Mouse (Mus musculus) left cerebral cortex, postnatal 36 days (tissue): Measurements from ENCODE around the gene Hint2. TPM values are rescaled to one million over a fixed set of nuclear protein-coding genes. Genes with fewer than 3 reads are reported as not detected.

Experiments
- DNase-seq, 2 experiments: peaks; one replicate each; pipeline ENCODE4 v3.0.0; 2021 to 2022; ENCODE audit warnings: low spot score in 2 of 2, mixed read lengths in 1 of 2
- intact Hi-C: fragments of 180-260 bp; cut with DNase I; formaldehyde crosslinking; loops from one replicate; pipeline ENCODE4 v1.15.1; 2025
- total RNA-seq, 2 experiments: library from RNA; stranded (reverse); gene quantifications; 2 replicates each; pipeline ENCODE4 v1.2.3; 2021

Gene Hint2
- total RNA-seq, 2 experiments from 2014 or later = 31.4 to 39.5 TPM

DNA sequence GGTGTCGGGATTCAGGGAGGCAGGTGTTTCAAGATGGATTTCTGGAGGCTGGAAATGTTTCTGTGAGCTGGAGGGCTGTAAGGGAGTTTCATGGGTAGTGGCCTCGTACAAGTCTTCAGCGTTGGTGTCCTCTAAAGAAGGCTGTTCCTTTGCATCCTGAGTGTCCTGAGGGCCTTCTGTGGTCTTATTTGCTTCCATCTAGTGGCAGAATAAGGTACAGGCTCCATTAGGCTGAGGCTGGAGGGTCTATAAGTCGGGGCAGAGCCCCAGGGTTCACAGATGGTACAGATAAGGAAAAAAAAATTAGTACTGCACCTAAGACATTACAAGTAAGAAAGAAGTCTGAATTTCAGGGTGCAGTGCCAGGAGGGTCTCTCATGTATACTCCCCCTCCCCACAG is 10.1 kb upstream of the Hint2 start:
- intact Hi-C loops = loop anchor here (2.0 kb wide), 1 partner anchor 36 kb away; the partner anchor contains the start of gene Npr2
- no peak for DNase-seq

DNA sequence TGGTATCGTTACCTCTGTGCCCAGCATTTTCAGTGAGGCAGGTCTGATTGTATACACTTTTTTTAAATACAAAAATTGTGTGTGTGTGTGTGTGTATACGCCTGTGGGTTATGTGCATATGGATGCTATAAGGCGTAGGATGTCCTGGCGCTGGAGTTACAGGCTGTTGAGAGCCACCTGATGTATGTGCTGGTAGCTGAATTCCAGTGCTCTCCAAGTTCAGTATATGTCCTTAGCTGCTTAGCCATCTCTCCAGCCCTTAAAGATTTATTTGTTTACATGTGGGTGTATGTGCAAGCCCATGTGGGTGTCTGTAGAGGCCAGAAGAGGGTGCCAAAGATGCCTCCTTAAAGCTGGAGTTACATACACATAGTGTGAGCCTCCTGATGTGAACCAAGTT is 880 bp upstream of the Hint2 start:
- intact Hi-C loops = loop anchor here (2.0 kb wide), 1 partner anchor 26 kb away; the partner anchor contains the start of gene Npr2
- DNase-seq = peak in 1 of 2 experiments; percentile 33

DNA sequence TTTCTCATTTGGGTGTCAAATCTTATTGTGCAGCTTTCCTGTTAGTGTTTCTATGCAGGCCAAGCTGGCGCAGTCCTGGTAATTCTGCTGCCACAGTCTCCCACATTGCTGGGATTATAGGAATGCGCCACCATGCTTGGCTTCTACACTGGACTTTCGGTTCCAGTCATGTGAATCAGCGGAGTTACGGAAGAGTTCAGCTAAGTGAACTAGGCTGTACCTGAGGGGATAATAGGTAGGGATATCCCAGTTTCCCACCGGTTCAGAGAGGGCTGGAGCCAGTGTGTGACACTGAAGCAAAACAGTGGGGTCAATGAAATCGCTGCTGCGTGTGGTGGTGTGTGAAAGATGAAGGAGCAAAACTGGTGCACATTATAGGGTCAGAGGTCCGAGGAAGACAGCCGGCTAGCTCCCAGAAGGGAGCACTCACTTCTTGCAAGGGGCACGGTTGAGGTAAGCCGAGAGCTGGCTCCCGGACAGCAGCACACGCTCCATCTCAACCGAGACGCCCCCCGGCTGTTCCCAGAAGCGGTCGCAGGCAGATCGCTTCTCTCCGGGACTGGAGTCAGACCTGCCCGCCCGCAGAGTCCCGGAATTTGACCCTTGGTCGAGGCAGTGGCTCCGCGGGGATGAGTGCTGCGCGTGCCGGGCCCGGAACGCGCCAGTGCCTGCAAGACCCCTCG is 469 bp downstream of the Hint2 start:
- peak in 1 of 2 experiments; percentile 22 for DNase-seq
- intact Hi-C loops = loop anchor here (2.0 kb wide), 1 partner anchor 25 kb away; the partner anchor contains the start of gene Npr2

DNA sequence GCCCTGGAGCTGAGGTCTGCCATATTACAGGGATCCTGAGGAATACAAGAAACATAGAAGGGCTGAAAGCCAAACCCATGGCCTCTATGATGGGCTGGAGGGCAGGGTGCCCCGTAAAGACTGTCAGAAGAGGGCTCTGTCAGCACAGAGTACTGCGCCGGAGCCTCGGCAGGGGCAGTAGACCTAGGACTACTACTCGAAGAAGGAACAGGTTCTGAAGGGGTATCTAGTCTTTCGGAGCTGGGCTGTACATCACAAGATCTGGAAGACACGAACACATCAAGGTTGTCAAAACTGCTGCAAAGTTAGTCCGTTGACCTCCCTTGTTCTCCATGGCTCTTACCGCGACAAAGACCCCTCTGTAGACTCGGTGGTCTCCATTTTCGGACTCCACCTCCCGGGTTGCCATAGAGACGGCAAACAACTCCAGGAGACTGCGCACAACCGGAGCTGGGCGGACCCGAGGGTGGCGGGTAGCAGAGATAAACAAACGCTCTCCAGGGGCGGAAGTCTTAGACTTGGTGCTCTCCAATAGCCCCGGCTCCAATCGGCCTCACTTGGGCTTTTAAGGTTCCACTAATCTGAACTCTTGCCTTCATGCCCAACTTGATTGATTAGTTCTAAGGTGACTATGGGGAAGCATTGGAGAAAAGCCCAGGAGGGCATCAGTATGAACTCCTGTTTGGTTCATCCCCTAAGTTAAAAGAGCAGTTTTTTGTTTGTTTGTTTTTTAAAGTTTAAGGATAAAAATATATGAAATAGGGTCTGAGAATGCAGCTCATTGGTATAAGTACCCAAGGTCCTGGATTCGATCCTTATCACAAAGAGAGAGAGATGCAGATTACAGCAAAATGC is 2.9 kb downstream of the Hint2 start, which contains the start of gene Spag8:
Spag8 (minus strand) TSS at position 434 of the 855 bp plus-strand sequence.
- DNase-seq = peak in 1 of 2 experiments; percentile 42
- intact Hi-C loops = no loop called here

DNA sequence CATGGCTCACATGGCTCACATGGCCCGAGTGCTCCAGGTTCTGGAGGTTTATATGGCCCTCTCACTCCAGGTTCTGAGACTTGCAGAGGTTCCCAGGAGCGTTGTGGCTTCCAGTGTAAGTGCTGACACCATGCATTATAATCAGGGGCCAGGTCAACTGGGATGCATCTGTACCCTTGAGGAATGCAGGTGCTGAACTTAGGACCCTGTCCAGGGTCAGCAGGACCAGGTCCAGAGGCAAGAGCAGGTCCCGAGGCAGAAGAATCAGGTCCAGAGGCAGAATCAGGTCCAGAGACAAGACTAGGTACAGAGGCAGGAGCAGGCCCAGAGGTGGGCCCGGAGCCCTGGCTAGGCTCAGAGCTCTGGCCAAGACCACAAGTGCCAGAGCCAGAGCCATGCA is 3.5 kb downstream of the Hint2 start:
- intact Hi-C loops = no loop called here
- no peak for DNase-seq

DNA sequence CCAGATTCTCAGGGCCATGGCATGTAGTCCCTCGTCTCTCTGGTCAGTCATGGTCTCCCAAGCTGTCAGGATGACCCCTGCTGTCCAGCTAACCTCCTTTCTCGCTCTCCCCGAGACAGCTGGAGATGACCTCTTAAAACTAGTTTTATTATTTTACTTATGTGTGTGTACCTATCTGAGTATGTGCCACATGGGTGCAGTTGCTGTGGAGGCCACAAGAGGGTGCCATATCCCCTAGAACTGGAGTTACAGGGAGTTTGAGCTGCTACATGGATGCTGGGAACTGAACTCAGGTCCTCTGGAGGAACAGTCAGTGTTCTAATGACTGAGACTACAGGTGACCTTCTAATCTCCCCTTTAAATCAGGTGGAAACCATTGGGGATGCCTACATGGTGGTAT is 6.5 kb downstream of the Hint2 start:
- intact Hi-C loops = no loop called here
- no peak for DNase-seq

DNA sequence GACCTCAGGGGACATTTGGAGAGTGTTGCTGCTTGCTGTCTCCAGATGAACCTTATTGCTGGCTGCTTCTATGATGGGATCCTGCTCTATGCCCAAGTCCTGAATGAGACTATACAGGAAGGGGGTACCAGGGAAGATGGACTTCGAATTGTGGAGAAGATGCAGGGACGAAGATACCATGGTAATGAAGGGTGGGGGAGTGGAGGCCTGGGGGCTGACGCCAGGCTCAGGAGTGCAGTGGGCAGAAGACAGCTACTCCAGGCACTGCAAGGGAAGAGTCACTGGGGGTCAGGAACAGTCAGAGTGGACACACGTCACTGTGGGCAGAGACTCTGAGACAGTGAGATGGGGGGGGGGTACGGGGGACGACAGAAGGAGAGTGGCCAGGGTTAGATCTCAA is 15.8 kb downstream of the Hint2 start:
- intact Hi-C loops = no loop called here
- DNase-seq = no peak

DNA sequence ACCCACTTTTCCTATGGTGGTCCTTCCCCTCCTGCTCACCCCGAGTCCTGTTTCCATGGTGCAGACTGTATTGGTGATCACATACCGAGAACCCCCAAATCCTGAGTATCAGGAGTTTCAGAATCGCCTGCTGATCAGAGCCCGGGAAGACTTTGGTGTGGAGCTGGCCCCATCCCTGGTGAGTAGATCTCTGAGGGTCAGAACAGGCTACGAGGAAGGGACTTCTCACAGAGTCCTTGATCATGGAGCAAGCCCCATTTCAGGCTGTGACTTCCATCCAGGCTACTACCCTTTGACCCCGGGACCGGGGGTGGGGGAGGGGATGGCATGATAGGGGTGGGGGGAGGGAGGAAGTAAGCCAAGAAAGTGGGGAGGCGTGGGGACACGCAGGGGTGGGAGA is 16.2 kb downstream of the Hint2 start:
- intact Hi-C loops = no loop called here
- no peak for DNase-seq

DNA sequence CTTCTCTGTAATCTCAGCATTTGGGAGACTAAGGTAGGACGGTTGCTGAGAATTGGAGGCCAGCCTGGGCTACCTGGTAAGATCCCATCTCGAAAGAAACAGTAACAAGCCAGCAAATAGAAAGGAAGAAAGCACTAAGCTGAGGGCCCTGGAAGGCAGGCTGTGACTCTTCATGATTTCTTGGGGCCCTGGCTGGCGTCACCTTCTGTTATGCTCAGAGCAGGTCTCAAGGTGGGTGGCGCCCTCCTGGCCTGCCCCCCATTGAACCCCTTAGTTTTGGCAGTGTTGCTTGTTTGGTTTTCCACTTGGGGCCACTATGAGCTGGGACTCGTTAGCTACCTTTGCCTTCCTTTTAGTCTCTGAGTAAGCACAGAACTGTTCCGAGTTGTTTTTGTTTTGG is 19.5 kb downstream of the Hint2 start:
- DNase-seq = peak in 1 of 2 experiments; percentile 1
- intact Hi-C loops = no loop called here

DNA sequence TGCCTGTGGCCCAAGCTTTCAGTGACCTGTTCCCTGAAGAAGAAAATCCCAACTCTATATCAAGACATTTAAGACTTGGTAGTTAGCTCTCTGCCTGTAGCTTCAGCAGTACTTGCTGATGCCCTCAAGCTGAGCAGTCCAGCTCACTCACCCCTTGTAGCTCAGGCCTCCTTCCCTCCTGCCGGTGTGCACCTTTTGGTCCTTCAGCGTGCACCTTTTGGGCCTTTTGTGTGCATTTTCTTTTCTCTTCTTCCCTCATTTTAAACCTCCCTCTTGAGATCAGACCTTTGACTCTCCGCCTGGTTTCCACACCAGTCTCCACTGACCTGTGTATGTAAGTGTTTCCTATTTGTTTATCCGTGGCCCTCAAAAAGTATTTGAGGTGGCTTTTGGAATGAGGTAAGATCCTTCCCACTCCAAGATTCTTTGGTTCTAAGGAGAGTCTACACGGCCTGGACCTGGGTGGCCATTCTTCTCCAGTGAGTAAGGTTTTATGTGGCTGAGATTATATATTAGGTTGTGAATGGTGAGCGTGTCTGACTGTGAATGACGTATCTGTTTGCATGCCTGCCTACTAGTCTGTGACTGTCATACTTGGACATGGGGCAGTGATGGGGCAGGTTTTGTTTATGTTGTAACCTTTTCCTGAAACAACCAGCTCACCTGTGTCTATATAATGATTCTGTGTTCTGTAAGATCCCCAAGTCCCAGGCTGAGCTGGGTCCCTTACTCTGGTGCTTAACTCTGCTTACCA is 21.5 kb downstream of the Hint2 start:
- DNase-seq = peak in 1 of 2 experiments; percentile 1
- intact Hi-C loops = no loop called here

DNA sequence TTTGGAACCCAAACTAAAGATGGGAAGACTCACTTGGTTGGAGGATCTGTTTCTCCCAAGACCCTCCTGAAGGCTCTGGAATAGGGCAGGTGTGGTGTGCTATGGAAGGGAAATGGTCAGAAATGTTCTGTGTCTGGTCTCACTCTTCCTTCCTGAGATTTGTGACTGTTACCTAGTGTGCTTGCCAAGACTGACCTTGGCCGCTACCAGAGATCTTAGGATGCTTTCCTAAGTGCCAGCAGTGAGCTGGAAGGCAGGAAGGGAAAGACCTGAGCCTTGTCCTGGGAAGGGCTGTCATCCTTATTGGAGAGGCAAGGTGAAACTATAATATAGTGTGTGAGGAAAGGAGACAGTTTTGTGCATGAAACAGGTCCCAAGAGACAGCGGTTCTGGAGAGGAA is 22.5 kb downstream of the Hint2 start:
- DNase-seq = peak in 1 of 2 experiments; percentile 1
- intact Hi-C loops = no loop called here

DNA sequence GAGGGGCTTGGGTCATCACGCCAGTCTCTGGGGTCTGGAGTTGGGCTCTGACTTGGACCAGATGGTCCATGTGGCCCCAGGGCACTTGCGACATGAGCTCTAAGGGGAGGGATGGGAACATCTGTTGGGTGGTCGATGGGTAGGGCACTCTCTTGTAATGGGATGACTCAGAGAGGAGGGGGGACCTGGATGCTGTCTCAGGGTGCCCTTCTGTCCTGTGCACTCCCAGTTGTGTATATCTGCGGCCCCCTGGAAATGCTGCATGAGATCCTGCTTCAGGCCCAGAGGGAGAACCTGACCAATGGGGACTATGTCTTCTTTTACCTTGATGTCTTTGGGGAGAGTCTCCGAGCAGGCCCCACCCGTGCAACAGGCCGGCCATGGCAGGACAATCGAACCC is 23.0 kb downstream of the Hint2 start:
- DNase-seq = peak in 1 of 2 experiments; percentile 3
- intact Hi-C loops = no loop called here

DNA sequence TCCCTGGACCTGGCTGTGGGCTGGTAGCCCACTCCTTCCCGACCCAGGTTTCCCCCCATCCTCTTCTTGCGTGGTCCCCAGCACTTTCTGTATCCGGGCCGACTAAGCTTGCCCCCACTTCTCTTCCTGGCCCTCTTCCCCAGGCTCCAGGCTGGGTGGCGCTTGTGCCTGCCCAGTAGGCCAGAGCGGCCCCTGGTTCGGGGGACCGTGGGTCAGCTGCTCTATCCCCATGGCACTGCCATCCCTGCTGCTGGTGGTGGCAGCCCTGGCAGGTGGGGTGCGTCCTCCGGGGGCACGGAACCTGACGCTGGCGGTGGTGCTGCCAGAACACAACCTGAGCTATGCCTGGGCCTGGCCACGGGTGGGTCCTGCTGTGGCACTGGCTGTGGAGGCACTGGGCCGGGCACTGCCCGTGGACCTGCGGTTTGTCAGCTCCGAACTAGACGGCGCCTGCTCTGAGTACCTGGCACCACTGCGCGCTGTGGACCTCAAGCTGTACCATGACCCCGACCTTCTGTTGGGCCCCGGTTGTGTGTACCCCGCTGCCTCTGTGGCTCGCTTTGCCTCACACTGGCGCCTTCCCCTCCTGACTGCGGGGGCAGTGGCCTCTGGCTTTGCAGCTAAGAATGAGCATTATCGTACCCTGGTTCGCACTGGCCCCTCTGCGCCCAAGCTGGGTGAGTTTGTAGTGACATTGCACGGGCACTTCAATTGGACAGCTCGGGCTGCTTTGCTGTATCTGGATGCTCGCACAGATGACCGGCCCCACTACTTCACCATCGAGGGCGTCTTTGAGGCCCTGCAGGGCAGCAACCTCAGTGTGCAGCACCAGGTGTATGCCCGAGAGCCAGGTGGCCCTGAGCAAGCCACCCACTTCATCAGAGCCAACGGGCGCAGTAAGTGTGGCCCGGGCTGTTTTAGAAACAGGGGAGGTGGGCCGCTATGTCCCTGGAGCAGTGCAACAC is 24.0 kb downstream of the Hint2 start:
- intact Hi-C loops = loop anchor here (2.0 kb wide), 2 partner anchors 25 to 35 kb away; partner anchors contain the start of gene Hint2
- DNase-seq = peak; percentile 21 to 36

DNA sequence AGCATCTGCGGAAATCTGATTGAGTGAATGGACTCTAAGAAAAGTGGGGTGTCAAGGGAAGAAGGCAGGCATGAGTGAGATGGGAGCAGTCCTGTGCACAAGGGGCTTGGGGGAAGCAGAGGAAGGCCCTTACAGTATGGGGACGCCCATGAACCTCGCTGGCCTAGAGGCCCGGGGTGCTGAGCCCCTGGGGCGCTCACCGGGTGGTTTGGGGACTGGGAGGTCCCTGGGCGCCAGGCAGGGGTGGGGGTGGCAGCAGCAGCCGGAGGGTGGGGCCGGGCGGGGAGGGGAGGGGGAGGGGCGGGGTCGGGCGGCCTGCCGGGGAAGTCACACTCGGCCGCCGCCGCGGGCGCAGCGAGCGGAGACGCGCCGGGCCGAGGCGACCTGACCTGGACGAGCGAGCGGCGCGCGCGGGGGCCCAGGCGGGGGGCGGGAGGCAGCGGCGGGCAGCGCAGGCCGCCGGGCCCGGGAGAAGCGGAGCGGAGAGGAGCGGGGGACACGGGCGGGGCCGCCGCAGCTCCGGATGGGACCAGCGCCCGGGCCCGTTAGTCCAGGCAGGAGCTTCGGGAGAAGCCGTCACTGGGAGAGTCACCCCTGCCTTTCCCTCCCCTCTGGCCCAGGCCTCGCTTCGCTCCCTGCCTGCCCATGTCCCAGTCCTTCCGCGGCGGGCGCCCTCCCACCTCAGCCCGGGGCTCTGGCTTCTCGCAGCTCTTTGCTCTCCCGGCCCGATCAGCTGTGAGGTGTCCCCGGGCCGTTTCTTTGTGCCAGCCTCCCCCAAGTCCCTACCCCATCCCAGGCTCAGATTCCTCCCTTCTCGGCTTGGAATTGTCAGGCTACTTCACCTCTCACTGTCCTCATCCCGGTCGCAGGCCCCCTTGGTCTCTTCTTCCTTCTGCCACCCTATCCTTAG is 25.0 kb downstream of the Hint2 start, which contains the start of gene Npr2:
Npr2 (plus strand) TSS at position 890 of the 910 bp plus-strand sequence.
- DNase-seq = peak; percentile 46 to 60
- intact Hi-C loops = loop anchor here (2.0 kb wide), 2 partner anchors 26 to 36 kb away; partner anchors contain the start of gene Hint2

DNA sequence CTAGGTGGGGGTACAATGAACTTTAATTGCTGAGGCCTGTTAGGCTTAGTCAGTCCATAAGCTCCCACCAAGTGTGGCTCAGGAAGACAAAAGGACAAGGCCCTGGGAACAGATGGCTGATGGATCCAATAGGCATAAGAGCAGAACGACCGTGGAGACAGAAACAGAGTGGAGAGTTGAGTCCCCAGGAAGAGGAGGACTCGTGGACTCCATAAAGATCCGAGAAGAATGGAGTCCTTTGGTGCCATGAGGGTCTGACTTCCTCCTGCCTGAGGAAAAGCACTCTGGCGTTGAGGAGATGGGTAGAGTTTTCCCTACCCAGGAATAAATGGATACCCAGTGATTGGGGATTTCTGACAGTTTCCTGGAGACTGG is 25.6 kb downstream of the Hint2 start:
- intact Hi-C loops = loop anchor here (1.0 to 2.0 kb wide), 3 partner anchors 26 to 81 kb away; partner anchors contain the start of gene Hint2
- DNase-seq = no peak

DNA sequence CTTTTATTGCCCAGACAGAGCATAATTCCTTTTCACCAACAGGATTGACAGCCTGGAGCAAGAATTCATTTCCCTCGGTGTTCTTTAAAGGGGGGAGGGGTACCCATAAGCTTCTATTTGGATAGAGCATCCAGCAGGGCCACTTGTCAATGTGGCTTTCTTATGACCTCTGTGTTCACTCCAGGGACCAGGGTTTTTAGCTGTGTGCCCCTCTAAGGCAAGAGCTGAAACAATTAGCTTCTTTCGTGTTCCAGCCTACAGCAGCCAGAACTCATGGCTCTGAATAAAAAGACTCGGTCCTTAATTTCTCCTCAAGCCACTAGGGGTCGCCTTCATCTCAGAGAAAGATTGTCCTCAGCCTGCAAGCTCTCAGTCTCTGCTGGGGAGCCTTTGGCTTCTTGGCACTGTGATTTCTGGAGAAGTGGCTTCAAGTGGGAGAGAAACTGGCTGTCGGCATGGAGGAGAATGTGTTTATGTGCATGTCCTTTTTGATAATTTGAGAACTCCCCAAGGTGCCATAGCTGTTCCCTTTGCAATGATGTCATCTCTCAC is 26.2 kb downstream of the Hint2 start:
- intact Hi-C loops = loop anchor here (1.0 to 2.0 kb wide), 3 partner anchors 27 to 81 kb away; partner anchors contain the start of gene Hint2
- DNase-seq = peak; percentile 76 to 85
